Mouse (Mus musculus) thymus, adult 2 months (tissue): ENCODE results near the gene Zcchc7.

Source experiments
- CTCF ChIP-seq: fragments of 200-500 bp; IDR thresholded peaks from 2 replicates; pipeline ENCODE4 v1.5.1; 2012; ENCODE audit warnings: mild to moderate bottlenecking, control low read depth, low read length, moderate library complexity, borderline replicate concordance; ENCODE audit not compliant: control insufficient read depth, poor library complexity, insufficient read depth; ENCODE audit errors: extremely low read depth
- POLR2A ChIP-seq: fragments of 200-500 bp; IDR thresholded peaks from 2 replicates; pipeline ENCODE4 v1.6.1; 2012; ENCODE audit warnings: mild to moderate bottlenecking, low read length, control low read depth, moderate library complexity; ENCODE audit not compliant: control insufficient read depth, poor library complexity, insufficient read depth; ENCODE audit errors: extremely low read depth

- no peak for TF ChIP-seq CTCF
- no peak for TF ChIP-seq POLR2A
These were observed 192.6 kb downstream of the Zcchc7 start for GRCm38 (mm10) chr4:44948314-44948713.
